Mouse (Mus musculus) E14TG2a.4 (cell line): ENCODE data around the gene Shroom4.

ENCODE experiments used
- CTCF ChIP-seq: conservative IDR thresholded peaks from 2 replicates; pipeline ENCODE4 v1.5.1; 2014; ENCODE audit warnings: low read length
- NANOG ChIP-seq: IDR thresholded peaks from 2 replicates; pipeline ENCODE4 v1.6.1; 2014; ENCODE audit warnings: borderline replicate concordance, low read length, mixed read lengths
- POU5F1 ChIP-seq: IDR thresholded peaks from 2 replicates; pipeline ENCODE4 v1.6.1; 2014; ENCODE audit warnings: low read length, borderline replicate concordance

GRCm38 (mm10) chrX:6400398-6401020 is 855 bp downstream of the Shroom4 start:
- no peak for TF ChIP-seq CTCF
- no peak for TF ChIP-seq NANOG
- no peak for TF ChIP-seq POU5F1
